Mouse (Mus musculus): ENCODE measurements at regions not wholly inside any gene's neighbourhood (a gene's known extent, or its start where the extent isn't known, plus 50 kb on each side); places are given as distances from the start of the nearest gene placed in this dataset.
"Not testable (repeated sequence)": the region's sequence is repeated elsewhere in the genome, so short reads cannot be mapped to it uniquely, and the experiment has no call there.

DNA sequence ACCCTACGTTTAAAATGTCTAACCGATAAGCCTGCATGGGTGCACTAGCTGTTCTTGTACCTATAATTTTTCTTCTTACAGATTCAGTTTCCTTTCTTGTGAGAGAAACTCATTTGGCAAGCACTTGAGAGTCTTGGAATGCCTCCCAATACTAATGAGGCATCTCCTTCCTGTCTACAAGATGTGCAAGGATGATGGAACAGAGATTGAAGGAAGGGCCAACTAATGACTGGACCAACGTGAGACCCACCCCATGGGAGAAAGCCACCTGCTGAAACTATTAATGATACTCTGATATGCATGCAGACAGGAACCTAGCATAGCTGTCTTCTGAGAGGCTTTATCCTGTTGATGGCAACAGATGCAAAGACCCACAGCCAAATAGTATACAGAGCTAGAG, 179.9 kb upstream of the Slitrk6 start:
- peak in 1 of 2 experiments; percentile 7 for DNase-seq (ENCODE audit: low spot score in 2 of 2)

DNA sequence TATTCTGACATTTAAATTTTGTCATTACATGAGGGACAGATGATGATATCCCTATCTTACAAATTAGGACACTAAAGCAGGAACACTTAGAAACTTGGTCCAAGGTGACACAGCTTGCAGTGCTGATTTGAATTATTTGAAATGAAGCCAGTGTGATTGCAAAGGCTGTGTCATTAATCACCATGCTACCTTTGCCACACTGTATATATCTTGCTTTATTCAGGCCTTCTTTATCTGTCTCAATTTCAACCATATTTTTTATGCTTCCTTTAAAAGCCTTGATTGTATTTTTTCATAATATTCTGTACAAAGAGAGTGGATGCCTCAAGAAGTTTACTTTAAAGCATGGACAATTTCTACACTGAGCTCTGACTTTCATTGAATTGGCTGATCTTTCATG, 167.0 kb upstream of the Slitrk6 start:
- no peak for DNase-seq (ENCODE audit: low spot score in 2 of 2)

DNA sequence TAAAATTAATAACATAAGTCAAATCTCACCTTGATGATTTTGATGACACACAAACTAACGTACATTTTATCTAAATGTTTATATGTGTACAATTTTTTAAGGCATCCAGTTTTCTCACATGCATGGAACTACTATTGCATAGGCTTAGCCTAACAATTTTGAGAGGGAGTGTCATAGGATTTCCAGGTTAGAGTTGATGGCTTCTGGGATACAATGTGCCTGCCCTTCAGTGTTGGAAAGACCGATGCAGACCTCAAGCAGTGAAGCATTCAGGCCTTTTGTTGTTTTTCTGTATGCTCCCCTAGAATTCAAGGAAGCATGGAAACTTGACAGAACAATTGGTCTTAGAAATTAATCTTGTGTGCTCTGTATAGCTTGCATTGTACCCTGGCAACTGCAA, 158.4 kb upstream of the Slitrk6 start:
- DNase-seq (ENCODE audit: low spot score in 2 of 2): no peak

DNA sequence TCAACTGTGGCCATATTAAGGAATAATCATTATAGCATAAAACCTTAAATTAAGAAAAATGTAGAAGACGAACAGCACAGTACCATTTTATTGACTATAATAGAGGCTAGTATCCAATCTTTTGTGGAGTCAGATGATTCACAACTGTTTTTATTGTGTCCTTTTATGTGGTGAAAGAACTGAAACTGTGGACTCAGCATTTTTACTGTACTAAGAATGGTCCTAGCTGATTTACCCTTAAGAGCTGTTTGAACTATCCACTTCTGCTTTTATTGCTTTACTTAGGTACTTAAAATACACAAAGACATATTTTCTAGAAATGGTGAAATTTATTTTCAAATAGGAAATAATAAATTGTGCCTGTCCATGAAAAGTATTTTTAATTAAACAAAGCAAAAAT, 137.9 kb upstream of the Slitrk6 start:
- DNase-seq (ENCODE audit: low spot score in 2 of 2): no peak

DNA sequence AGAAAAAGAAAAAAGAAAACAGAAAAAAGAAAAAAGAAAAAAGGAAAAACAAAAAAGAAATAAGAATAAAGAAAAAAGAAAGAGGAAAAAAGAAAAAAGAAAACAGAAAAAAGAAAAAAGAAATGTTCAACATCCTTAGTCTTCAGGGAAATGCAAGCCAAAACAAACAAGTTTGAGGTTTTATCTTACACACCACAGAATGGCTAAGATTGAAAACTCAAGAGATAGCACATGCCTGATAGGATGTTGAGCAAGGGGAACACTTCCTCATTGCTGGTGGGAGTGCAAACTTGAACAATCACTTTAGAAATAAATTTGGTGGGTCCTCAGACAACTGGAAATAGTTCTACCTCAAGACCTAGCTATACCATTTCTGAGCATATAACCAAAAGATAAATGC, 116.4 kb upstream of the Slitrk6 start:
- DNase-seq (ENCODE audit: low spot score in 2 of 2): no peak

DNA sequence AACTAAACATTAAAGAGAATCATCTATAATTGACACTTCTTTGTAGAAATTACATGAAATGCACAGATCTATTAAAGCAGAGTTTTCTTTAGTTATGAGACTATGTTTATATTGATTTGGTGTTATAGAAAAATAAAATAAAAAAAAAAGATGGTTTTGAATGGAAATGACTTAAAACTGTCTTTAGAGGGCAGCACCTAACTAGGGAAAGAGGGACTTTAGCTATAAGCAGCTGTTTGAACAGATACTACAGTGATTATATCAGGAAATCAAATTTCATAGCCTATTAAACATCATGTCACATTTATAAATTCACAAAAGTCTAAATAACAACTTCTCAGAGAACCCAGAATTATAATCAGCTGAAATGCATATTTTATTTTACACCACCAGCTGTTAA, 69.7 kb upstream of the Slitrk6 start:
- no peak for DNase-seq (ENCODE audit: low spot score in 2 of 2)

DNA sequence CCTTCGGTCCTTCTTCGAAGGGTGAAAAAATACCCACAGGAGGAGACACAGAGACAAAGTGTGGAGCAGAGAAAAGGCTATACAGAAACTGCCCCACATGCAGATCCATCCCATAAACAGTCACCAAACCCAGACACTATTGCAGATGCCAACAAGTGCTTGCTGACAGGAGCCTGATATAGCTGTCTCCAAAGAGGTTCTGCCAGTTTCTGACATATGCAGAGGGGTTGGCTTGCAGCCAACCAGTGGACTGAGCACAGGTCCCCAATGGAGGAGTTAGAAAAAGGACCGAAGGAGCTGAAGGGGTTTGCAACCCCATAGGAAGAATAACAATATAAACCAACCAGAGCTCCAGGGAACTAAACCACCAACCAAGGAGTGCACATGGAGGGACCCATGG, 67.2 kb upstream of the Slitrk6 start:
- DNase-seq (ENCODE audit: low spot score in 2 of 2): not testable (repeated sequence)
